Mouse (Mus musculus): Measurements from ENCODE around the gene Spdye4b.
A peak's percentile ranks its signal among the peaks of the same experiment; 100 is the strongest.

GRCm38 (mm10) chr5:143137580-143137979 lies 43.2 kb upstream of the Spdye4b start:
- TF ChIP-seq CTCF (conservative IDR thresholded peaks at IDR 0.05; ENCODE audit: low read length) (peak; percentile 18; the same call in 1 of the 2 replicates), POU5F1 (IDR thresholded peaks at IDR 0.05; ENCODE audit: borderline replicate concordance, low read length) (no peak)

All from E14TG2a.4 (cell line).